Mouse (Mus musculus): Measurements from ENCODE around the gene Phf11b. TPM values are rescaled to one million over a fixed set of nuclear protein-coding genes. Genes with fewer than 3 reads are reported as not detected.
"Not testable (repeated sequence)": the region's sequence is repeated elsewhere in the genome, so short reads cannot be mapped to it uniquely, and the experiment has no call there.

The Phf11b gene
- 0.32 TPM in 1 of 2 replicates, not detected in the other for polyA plus RNA-seq (2014; fragmentation: Nextera tagmentation; extraction: Ambion mirVana)

DNA sequence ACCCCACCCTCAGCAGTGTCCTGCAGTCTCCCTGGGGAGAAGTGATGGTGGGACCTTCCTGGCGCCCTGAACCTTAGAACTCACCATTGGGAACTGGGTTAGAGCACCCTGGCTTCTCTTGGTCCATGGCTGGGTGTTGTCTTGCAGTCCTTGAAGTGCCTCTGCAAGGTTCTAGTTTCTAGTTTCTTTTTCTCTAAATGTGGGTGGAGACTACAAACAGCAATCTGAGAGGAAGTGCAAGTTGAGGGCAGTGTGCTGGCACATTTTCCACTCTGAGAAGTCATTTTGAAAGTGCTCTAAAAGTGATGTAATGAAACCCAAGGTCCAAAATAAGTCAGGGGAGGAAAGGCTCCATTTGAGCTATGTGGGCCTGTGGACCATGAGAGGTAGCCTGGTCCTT is at the start of gene Phf11b:
Gene Phf11b, minus strand, starts transcription at position 163 of the 400 bp plus-strand sequence.
- H3K4me1 ChIP-seq (ENCODE audit: control insufficient read depth, insufficient read depth, low read length); ATAC-seq (ENCODE audit: insufficient read depth, low FRiP score, low TSS enrichment); H3K36me3 ChIP-seq (ENCODE audit: control insufficient read depth, insufficient read depth, low read length); H3K27me3 ChIP-seq (ENCODE audit: control insufficient read depth, insufficient read depth, low read length); H3K4me3 ChIP-seq (ENCODE audit: low read depth, low read length); H3K9ac ChIP-seq (ENCODE audit: low read length); H3K27ac ChIP-seq (ENCODE audit: low read depth, low read length); H3K9me3 ChIP-seq (ENCODE audit: control insufficient read depth, low read length); DNase-seq (ENCODE audit: low spot score); H3K4me2 ChIP-seq (ENCODE audit: low read depth): not testable (repeated sequence)
- WGBS, result 68% methylated on average over 1 of the region's 1 CpGs

DNA sequence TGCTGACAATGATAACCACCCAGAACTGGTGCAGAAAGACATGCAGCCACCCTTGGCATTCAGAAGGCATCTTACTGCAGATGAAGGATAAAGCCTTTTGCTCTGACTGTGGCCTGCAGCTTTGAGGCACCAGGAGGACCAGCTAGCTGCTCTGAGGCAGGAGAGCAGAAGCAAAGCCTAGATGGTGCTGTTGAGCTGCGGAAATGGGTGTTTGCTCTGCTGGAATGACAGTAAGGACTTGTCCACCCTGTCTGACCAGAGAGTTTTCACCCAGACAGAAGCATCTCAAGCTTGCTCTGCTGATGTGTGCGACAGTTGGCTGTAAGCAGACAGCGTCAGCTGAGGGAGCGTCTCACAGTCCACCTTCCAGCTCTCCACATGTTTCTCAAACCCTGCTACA is 49.0 kb upstream of the Phf11b start:
- not testable (repeated sequence) for H3K9ac ChIP-seq (ENCODE audit: low read length); H3K27ac ChIP-seq (ENCODE audit: low read depth, low read length); DNase-seq (ENCODE audit: low spot score); H3K36me3 ChIP-seq (ENCODE audit: control insufficient read depth, insufficient read depth, low read length); ATAC-seq (ENCODE audit: insufficient read depth, low FRiP score, low TSS enrichment); H3K9me3 ChIP-seq (ENCODE audit: control insufficient read depth, low read length); H3K4me2 ChIP-seq (ENCODE audit: low read depth); H3K27me3 ChIP-seq (ENCODE audit: control insufficient read depth, insufficient read depth, low read length); H3K4me3 ChIP-seq (ENCODE audit: low read depth, low read length); H3K4me1 ChIP-seq (ENCODE audit: control insufficient read depth, insufficient read depth, low read length)
- 76% methylated on average over 4 of the region's 4 CpGs for WGBS

DNA sequence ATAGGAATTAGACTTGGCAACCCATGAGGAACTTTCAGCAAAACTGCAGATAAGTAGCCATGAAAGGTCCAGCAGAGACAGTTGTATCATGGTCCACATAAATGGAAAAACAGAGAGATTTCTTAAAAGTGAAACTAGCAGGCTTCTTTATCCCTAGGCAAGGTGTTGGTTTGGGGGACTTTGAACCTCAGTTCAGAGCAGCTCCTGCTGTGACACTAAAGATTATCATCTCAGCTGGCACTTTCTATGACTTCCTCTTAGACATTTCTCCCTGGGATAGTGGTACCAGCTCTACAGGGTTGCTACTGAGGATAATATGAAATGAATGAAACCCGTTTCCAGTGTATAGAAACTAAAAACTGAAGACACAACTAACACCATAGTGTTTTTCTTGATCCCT is 48.4 kb upstream of the Phf11b start:
- H3K9me3 ChIP-seq (ENCODE audit: control insufficient read depth, low read length), result no peaks in the 10 kb centered on the region
- H3K27me3 ChIP-seq (ENCODE audit: control insufficient read depth, insufficient read depth, low read length), result no peaks in the 10 kb centered on the region
- no peaks in the 10 kb centered on the region for H3K36me3 ChIP-seq (ENCODE audit: control insufficient read depth, insufficient read depth, low read length)
- H3K4me2 ChIP-seq (ENCODE audit: low read depth), result no peak overlapping the region
- 78% methylated on average over 1 of the region's 1 CpGs for WGBS
- H3K27ac ChIP-seq (ENCODE audit: low read depth, low read length), result no peak overlapping the region
- no peak for ATAC-seq (ENCODE audit: insufficient read depth, low FRiP score, low TSS enrichment)
- H3K4me3 ChIP-seq (ENCODE audit: low read depth, low read length), result no peak overlapping the region
- no peak for DNase-seq (ENCODE audit: low spot score)
- no peak overlapping the region for H3K9ac ChIP-seq (ENCODE audit: low read length)
- H3K4me1 ChIP-seq (ENCODE audit: control insufficient read depth, insufficient read depth, low read length), result no peaks in the 10 kb centered on the region

DNA sequence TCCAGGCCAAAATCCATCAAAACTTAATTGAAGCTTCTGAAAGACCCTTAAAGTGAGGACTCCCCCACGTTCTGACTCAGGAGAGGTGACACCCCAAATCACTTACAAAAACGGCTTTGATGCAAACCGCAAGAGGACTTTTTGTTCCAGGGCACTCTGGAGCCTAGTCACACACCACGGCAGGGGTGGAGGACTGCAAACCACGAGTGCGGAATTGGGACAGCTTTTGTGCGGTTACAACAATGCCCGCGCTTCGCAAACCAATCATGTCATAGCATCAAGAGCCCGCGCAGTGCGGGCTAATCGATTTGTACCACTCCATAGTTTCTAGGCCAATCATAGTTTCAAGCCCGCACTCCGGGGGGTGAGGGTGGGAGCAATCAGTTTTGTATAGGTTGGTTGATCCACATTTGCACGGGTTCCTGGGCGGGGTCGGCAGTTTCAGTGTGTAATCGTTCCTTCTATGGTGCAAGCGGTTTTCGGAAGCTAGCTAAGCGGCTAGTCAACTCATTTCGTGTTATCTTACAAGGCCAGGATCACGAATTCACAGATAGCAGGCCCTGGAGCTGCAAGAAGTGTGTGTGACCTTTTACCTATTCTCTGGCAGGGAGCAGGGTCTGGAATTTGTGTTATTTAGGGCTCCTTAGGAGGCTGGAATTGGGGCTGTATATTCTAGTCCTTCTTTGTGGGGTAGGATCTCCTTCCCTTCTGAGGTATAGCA is 29.4 kb upstream of the Phf11b start:
- Histone ChIP-seq H3K36me3 (ENCODE audit: control insufficient read depth, insufficient read depth, low read length) (no peaks in the 10 kb centered on the region), H3K9ac (ENCODE audit: low read length) (no peak overlapping the region), H3K4me3 (ENCODE audit: low read depth, low read length) (no peak overlapping the region), H3K9me3 (ENCODE audit: control insufficient read depth, low read length) (peaks cover 4% of the 10 kb centered on the region; the same call in 1 of the 2 replicates), H3K27ac (ENCODE audit: low read depth, low read length) (no peak overlapping the region), H3K4me2 (ENCODE audit: low read depth) (no peak overlapping the region), H3K4me1 (ENCODE audit: control insufficient read depth, insufficient read depth, low read length) (no peaks in the 10 kb centered on the region), H3K27me3 (ENCODE audit: control insufficient read depth, insufficient read depth, low read length) (no peaks in the 10 kb centered on the region)
- 94% methylated on average over 25 of the region's 25 CpGs for WGBS
- DNase-seq (ENCODE audit: low spot score), result no peak
- no peak for ATAC-seq (ENCODE audit: insufficient read depth, low FRiP score, low TSS enrichment)

DNA sequence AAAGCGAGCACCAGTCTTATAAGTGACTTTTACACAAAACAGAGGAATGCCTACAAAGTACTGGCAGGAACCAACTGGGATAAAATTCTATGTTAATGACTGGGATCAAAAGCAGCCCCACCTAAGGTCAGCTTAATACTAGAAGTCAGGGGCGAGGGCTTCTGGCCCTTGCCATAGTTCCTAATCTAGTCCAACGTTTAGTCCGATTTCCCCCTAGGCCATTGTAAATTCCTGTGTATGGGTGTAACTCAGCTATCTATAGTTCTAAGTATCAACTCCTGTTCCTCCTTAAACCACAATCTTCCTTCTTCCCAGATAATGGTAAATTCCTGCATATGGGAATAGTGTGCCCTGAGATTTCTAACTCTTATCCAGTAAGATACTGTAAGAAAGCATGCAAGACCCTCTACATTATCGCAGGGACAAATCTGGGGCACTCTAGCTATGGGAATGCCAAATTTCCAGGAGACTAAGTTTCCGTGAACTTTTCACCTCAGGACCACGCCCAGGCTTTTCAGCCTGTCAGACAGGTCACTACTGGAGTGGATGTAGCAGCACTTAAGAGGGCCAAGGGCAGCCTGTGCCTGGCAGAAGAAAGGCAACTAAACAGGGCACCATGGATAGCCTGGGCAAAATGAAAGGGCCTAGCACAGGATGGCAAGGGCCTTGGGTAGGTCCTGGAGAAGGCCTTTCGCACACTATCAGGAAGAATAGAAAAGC is 25.4 kb upstream of the Phf11b start:
- H3K4me3 ChIP-seq (ENCODE audit: low read depth, low read length), result no peak overlapping the region
- ATAC-seq (ENCODE audit: insufficient read depth, low FRiP score, low TSS enrichment), result no peak
- no peak overlapping the region for H3K27ac ChIP-seq (ENCODE audit: low read depth, low read length)
- DNase-seq (ENCODE audit: low spot score), result no peak
- no peak overlapping the region for H3K9ac ChIP-seq (ENCODE audit: low read length)
- no peaks in the 10 kb centered on the region for H3K36me3 ChIP-seq (ENCODE audit: control insufficient read depth, insufficient read depth, low read length)
- peaks cover 4% of the 10 kb centered on the region; the same call in 1 of the 2 replicates for H3K9me3 ChIP-seq (ENCODE audit: control insufficient read depth, low read length)
- H3K4me1 ChIP-seq (ENCODE audit: control insufficient read depth, insufficient read depth, low read length), result no peaks in the 10 kb centered on the region
- 82% methylated on average over 8 of the region's 8 CpGs for WGBS
- H3K4me2 ChIP-seq (ENCODE audit: low read depth), result no peak overlapping the region
- no peaks in the 10 kb centered on the region for H3K27me3 ChIP-seq (ENCODE audit: control insufficient read depth, insufficient read depth, low read length)

DNA sequence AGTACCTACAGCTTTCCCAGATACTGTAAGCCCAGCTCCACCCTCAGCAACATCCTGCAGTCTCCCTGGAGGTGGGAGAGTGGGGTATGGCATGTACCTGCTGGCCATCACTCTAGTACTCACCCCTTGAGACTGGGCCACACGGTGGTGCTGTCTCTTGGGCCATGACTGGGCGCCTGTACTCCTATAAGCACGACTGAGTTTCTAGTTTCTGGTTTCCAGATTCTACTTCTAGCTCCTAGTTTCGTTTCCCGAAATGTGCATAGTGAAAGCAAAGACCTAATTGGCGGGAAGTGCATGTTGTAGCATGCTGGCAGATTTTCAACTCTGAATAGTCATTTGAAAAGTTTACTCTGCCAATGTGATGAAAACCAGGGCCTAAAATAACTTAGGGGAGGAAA is 24.1 kb upstream of the Phf11b start, which contains the start of gene Phf11d:
Gene Phf11d, minus strand, starts transcription at position 227 of the 401 bp plus-strand sequence.
- 81% methylated on average over 6 of the region's 6 CpGs for WGBS
- Histone ChIP-seq H3K27ac (ENCODE audit: low read depth, low read length) (no peak within 1 kb of the TSS), H3K4me1 (ENCODE audit: control insufficient read depth, insufficient read depth, low read length) (no peaks in the 10 kb centered on the region), H3K4me2 (ENCODE audit: low read depth) (no peak within 1 kb of the TSS), H3K27me3 (ENCODE audit: control insufficient read depth, insufficient read depth, low read length) (no peaks in the 10 kb centered on the region), H3K4me3 (ENCODE audit: low read depth, low read length) (no peak within 1 kb of the TSS), H3K9ac (ENCODE audit: low read length) (no peak within 1 kb of the TSS), H3K36me3 (ENCODE audit: control insufficient read depth, insufficient read depth, low read length) (no peaks in the 10 kb centered on the region), H3K9me3 (ENCODE audit: control insufficient read depth, low read length) (no peaks in the 10 kb centered on the region)
- ATAC-seq (ENCODE audit: insufficient read depth, low FRiP score, low TSS enrichment), result no peak
- DNase-seq (ENCODE audit: low spot score), result no peak

DNA sequence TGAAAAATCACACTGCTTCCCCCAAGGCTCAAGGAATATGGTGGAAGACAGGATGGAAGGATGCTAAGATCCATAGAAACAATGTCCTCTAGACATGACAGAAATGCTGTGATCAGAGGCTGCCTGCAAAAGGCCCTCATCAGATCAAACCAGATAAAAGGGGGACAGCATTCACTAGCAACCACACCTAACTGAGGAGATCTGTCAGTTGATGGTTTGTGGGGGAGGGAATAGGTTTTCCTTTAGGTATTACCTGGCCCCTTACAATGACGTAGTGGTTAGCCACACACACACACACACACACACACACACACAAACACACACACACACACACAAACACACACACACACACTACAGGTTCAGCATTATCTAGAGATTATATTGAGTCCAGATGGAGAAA is 1.6 kb downstream of the Phf11b start:
- H3K27me3 ChIP-seq (ENCODE audit: control insufficient read depth, insufficient read depth, low read length), result no peaks in the 10 kb centered on the region
- H3K4me2 ChIP-seq (ENCODE audit: low read depth), result no peak overlapping the region
- H3K36me3 ChIP-seq (ENCODE audit: control insufficient read depth, insufficient read depth, low read length), result no peaks in the 10 kb centered on the region
- WGBS, result 94% methylated on average over 1 of the region's 1 CpGs
- no peak overlapping the region for H3K27ac ChIP-seq (ENCODE audit: low read depth, low read length)
- no peak overlapping the region for H3K9ac ChIP-seq (ENCODE audit: low read length)
- DNase-seq (ENCODE audit: low spot score) (no peak), ATAC-seq (ENCODE audit: insufficient read depth, low FRiP score, low TSS enrichment) (no peak)
- no peaks in the 10 kb centered on the region for H3K9me3 ChIP-seq (ENCODE audit: control insufficient read depth, low read length)
- H3K4me3 ChIP-seq (ENCODE audit: low read depth, low read length), result no peak overlapping the region
- H3K4me1 ChIP-seq (ENCODE audit: control insufficient read depth, insufficient read depth, low read length), result no peaks in the 10 kb centered on the region

DNA sequence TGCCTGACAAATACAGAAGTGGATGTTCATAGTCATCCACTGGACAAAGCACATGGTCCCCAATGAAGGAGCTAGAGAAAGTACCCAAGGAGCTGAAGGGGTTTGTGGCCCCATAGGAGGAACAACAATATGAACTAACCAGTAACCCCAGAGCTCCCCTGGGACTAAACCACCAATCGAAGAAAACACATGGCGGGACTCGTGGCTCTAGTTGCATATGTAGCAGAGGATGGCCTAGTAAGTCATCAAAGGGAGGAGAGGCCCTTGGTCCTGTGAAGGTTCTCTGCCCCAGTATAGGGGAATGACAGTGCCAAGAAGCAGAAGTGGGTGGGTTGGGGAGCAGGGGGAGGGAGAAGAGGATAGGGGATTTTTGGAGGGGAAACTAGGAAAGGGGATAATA is 5.1 kb downstream of the Phf11b start:
- H3K9me3 ChIP-seq (ENCODE audit: control insufficient read depth, low read length); H3K4me3 ChIP-seq (ENCODE audit: low read depth, low read length); ATAC-seq (ENCODE audit: insufficient read depth, low FRiP score, low TSS enrichment); H3K4me1 ChIP-seq (ENCODE audit: control insufficient read depth, insufficient read depth, low read length); H3K9ac ChIP-seq (ENCODE audit: low read length); H3K4me2 ChIP-seq (ENCODE audit: low read depth); H3K27me3 ChIP-seq (ENCODE audit: control insufficient read depth, insufficient read depth, low read length); H3K36me3 ChIP-seq (ENCODE audit: control insufficient read depth, insufficient read depth, low read length); DNase-seq (ENCODE audit: low spot score); H3K27ac ChIP-seq (ENCODE audit: low read depth, low read length): not testable (repeated sequence)
- 78% methylated on average over 3 of the region's 3 CpGs for WGBS

DNA sequence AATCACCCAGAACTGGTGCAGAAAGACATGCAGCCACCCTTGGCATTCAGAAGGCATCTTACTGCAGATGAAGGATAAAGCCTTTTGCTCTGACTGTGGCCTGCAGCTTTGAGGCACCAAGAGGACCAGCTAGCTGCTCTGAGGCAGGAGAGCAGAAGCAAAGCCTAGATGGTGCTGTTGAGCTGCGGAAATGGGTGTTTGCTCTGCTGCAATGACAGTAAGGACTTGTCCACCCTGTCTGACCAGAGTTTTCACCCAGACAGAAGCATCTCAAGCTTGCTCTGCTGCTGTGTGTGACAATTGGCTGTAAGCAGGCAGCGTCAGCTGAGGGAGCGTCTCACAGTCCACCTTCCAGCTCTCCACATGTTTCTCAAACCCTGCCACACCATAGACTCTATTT is 10.7 kb downstream of the Phf11b start:
- DNase-seq (ENCODE audit: low spot score), result peak; percentile 10
- 58% methylated on average over 3 of the region's 3 CpGs for WGBS
- not testable (repeated sequence) for H3K27ac ChIP-seq (ENCODE audit: low read depth, low read length)

More for the DNA sequence above, 10.7 kb downstream of the Phf11b start:
- ATAC-seq (ENCODE audit: insufficient read depth, low FRiP score, low TSS enrichment); H3K4me2 ChIP-seq (ENCODE audit: low read depth); H3K9ac ChIP-seq (ENCODE audit: low read length); H3K27me3 ChIP-seq (ENCODE audit: control insufficient read depth, insufficient read depth, low read length); H3K9me3 ChIP-seq (ENCODE audit: control insufficient read depth, low read length); H3K4me1 ChIP-seq (ENCODE audit: control insufficient read depth, insufficient read depth, low read length); H3K4me3 ChIP-seq (ENCODE audit: low read depth, low read length); H3K36me3 ChIP-seq (ENCODE audit: control insufficient read depth, insufficient read depth, low read length): not testable (repeated sequence)

Data from neural tube, embryonic 11.5 days (tissue).